Mouse (Mus musculus) bone marrow macrophage, adult 2 months (primary cell): Measurements from ENCODE around the gene Faf1. TPM values are rescaled to one million over a fixed set of nuclear protein-coding genes. Genes with fewer than 3 reads are reported as not detected.

Experiments
- H3K27ac ChIP-seq: 2 replicates; pipeline ENCODE4 v1.5.1; 2012; ENCODE audit warnings: low read depth, low read length; ENCODE audit not compliant: insufficient read depth
- H3K4me1 ChIP-seq: 2 replicates; pipeline ENCODE4 v1.6.1; 2012; ENCODE audit warnings: low read length; ENCODE audit not compliant: control insufficient read depth, insufficient read depth
- H3K4me3 ChIP-seq: 2 replicates; pipeline ENCODE4 v1.5.1; 2012; ENCODE audit warnings: mild to moderate bottlenecking, low read length, moderate library complexity; ENCODE audit not compliant: insufficient read depth
- CTCF ChIP-seq: IDR thresholded peaks from 2 replicates; pipeline ENCODE4 v1.5.1; 2012; ENCODE audit warnings: low read depth, mild to moderate bottlenecking, low read length, moderate library complexity
- POLR2A ChIP-seq: IDR thresholded peaks from 2 replicates; pipeline ENCODE4 v1.6.1; 2012; ENCODE audit warnings: mild to moderate bottlenecking, low read depth, low read length, borderline replicate concordance
- polyA plus RNA-seq: library from polyadenylated mRNA; stranded (reverse); fragments of >200 nt; gene quantifications from 2 replicates; pipeline ENCODE4 v1.2.4, GENCODE M21; 2012; ENCODE audit not compliant: missing spikeins, insufficient read depth, insufficient read length

Gene Faf1
- polyA plus RNA-seq, 1 experiment = 22.3 TPM

DNA sequence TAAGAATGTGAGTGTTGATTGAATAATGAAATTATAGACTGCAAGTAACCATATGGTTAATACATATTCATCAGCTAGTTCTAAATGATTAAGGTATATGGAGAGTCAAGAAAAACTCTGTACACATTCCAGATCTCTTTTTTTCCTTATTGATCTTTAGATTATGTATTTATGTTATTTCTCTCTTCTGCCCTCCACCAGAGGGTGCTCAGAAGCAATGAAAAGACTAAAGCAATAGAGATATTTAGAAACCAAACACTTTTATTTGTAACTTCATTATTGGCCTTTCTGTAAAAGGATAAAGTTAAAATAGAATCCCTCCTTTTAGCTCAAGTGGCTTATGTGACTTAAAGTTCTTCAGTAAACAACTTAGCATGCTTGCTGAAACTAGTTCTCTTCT, 143.1 kb downstream of the Faf1 start:
- Histone ChIP-seq H3K4me3 (no peak overlapping the region), H3K4me1 (no peaks in the 10 kb centered on the region), H3K27ac (no peak overlapping the region)
- TF ChIP-seq POLR2A = no peak
- TF ChIP-seq CTCF = no peak

DNA sequence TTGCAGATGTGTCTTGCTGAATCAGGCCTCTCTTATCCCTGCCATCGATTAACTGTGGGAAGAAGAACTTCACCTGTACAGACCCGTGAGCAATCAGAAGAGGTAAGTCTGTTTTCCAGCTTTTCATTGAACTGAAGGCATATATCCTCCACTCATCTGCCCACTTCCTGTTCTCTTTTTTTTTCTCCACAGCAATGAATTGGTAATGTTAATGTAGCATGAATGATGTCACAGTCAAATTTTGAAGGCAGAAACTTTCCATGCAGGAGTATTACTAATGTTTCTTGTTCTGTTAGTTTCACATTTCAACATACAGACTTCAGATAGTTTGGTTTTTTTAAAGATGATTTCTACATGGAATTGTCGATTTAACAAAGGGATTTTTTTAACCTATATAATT, 153.4 kb downstream of the Faf1 start:
- Histone ChIP-seq H3K4me3 (no peak overlapping the region), H3K4me1 (peaks cover 2% of the 10 kb centered on the region; the same call in 1 of the 2 replicates), H3K27ac (no peak overlapping the region)
- no peak for TF ChIP-seq CTCF
- TF ChIP-seq POLR2A = no peak

DNA sequence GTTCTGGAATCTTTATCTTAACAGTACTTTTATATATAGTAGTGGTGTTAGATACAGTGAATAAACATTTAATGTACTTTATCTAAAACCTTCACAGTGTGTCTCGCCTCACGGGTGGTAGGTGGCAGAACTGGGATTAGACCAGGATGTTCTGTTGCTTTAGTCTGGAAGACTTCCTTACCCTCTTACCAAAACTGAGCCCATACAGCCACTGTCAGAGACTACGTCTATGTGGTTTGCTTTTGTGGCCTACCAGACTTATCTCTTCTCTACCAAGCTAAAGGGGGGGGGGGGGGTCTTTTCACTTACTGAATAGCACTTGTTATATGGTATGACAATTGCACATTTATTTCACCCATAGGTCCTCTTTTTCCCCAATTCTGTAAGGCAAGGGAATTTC, 181.5 kb downstream of the Faf1 start:
- Histone ChIP-seq H3K4me3 (no peak overlapping the region), H3K27ac (no peak overlapping the region), H3K4me1 (peaks cover 4% of the 10 kb centered on the region)
- TF ChIP-seq POLR2A = no peak
- no peak for TF ChIP-seq CTCF

DNA sequence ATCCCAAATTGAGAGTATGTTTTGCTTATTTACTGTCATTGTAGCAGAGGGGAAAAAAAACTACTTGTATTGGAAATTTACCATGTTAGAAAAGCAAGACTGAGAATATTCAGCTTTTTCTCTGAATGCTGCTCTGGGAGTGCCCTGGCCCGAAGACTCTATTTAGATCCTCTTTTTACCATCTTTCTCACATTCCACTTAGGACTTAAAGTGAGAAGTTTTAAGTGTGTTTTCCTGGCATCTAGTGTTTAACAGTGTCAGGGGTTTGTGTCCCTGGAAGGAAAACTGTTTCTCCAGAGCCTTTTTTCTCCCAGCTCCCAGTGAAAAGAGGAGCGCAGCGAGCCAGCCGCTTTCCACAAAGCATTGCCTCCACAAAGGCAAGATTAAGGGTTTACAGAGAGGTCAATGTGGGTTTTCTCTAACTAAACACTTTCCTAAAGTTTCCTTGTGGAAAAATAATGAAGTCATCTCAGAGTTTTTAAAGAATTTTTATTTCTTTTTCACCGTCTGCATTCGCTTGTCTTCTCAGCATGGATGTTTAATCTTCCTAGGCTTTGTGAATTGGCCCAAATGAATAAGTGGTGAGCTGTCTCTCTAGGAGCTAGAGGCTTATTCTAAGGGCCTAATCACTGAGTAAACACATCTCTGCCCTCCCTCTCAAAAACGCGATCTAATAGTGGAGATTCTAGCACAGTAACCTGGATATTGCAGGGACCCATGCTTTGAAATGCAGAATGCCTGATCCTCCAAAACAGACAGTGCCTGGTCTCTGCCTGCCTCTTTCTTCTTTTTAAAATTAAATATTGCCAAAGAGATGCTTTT, 182.4 kb downstream of the Faf1 start:
- no peak overlapping the region for H3K4me3 ChIP-seq
- H3K4me1 ChIP-seq = peaks cover 4% of the 10 kb centered on the region
- H3K27ac ChIP-seq = no peak overlapping the region
- TF ChIP-seq CTCF (no peak), POLR2A (no peak)

DNA sequence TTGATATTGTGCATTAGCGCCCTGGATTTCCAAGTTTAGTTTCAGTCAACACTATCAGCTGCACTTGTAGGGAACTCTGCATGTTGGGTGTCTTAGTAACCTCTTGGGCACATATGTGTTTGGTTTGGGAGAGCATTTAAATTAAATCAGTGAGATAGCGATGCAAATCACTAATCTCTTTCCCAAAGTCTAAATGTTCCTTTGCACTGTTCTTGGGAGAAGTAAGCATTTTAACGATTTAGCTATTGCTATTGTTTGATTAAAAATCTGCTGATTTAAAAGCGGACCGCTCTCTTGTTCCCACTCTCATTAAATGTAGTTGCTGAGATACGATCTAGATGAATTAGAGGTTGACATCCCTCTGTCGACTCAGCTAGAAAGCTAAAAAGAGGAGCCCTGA, 183.0 kb downstream of the Faf1 start:
- no peak overlapping the region for H3K4me3 ChIP-seq
- TF ChIP-seq CTCF (no peak), POLR2A (no peak)
- H3K27ac ChIP-seq = no peak overlapping the region
- H3K4me1 ChIP-seq = peaks cover 3% of the 10 kb centered on the region

DNA sequence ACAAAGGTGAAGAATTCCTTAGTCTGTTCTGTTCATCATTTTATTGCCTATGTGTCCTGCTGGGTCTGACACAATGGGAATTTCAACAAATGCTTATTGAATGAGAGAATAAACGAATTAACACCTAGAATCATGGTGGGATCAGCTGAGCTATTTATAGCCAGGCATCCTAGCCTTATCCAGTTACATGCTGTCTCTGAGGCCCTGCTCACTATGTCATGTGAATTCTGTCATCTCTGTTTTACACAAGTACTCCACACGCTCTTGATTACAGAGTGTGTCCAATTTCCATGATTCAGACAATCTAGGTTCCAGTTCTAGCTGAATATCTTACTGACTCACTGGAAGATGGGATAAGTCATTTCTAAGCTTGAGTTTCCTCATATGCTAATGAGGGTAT, 183.9 kb downstream of the Faf1 start:
- no peak overlapping the region for H3K27ac ChIP-seq
- no peak for TF ChIP-seq CTCF
- no peak for TF ChIP-seq POLR2A
- no peaks in the 10 kb centered on the region for H3K4me1 ChIP-seq

DNA sequence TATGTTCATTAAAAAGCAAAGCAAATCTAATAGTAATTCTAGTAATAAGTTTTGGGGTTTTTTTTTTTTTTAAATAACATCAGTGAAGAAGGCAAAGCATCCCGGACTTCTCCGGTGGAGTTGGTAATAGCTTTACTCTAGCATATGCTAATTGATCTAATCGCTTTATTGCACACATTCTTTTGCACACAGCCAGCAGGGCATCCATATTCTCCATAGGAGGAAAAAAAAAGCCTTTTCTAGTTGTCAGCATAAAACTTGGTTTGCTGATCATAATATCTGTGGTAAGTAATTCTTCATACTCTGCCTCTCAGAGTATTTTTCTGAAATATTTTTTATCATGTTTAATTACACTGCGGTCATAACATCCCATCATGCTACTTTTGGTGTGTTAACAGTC, 185.9 kb downstream of the Faf1 start:
- TF ChIP-seq POLR2A (no peak), CTCF (no peak)
- Histone ChIP-seq H3K4me3 (no peak overlapping the region), H3K27ac (no peak overlapping the region), H3K4me1 (no peaks in the 10 kb centered on the region)

More for the DNA sequence above, 183.9 kb downstream of the Faf1 start:
- no peak overlapping the region for H3K4me3 ChIP-seq

DNA sequence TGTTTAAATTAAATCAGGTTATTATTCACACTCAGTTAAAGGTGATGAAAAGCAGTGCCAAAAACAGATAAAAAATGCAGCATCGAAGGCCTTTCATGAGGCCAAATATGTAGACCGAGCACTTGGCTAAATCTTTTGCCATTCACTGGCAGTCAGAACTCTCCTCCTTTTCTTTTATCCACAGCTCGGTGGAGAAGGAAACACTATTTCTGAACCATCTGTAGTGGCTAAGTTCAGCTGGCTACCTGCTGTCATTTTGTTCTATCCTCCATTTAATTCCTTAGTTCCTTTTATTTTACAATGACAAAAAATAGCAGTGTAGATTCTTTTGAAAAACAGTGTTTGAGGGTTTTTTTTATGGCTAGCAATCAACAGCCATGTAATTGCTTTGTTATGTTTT, 186.6 kb downstream of the Faf1 start:
- no peaks in the 10 kb centered on the region for H3K4me1 ChIP-seq
- H3K4me3 ChIP-seq = no peak overlapping the region
- no peak overlapping the region for H3K27ac ChIP-seq
- TF ChIP-seq POLR2A (no peak), CTCF (no peak)

DNA sequence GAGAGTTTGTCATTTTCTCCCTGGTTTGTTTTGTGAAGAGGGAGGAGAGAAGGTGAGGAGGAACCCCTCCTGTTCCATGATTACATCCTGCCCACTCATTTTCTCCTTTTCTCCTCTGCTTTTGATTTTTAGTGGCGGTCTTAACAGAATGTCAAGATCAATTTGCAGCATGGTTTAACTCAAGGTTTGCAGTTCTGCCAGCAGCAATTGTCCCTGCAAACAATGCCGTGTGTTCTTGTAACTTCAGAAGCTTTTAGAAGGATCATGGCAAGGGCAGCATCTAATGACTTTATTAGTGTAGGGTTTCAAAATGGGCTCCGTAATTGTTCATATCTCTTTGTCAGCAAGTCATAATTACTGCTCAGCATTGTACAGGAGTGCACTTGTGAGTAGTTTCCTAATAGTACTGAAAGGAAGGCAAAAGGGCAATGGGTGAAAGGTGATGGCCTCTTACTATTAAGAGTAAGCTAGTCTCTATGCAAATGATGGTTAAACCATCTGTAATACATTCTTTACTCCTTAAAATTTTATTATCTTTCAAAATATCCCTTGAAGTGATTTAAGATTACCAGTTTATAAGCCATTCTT, 192.6 kb downstream of the Faf1 start:
- Histone ChIP-seq H3K4me3 (no peak overlapping the region), H3K4me1 (no peaks in the 10 kb centered on the region), H3K27ac (no peak overlapping the region)
- TF ChIP-seq POLR2A (no peak), CTCF (no peak)

DNA sequence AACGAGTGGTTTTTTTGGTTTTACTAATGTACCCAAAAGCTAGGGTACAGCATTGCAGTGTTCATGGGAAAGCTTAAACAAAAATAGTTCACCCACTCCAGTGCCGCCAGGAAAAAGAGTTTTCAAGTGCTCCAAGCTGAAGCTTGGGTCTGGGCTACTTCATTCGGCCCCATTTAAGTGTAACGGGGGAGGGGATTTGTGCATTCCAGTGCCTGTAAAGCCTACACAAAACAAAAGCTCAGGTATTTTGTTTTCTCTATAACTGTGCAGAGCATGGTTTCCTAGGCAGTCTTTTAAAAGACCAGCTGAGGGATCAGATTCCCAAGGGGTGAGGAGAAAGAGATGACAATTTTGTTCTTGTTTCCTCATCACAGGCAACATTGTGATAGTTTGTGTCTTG, 207.9 kb downstream of the Faf1 start:
- no peak overlapping the region for H3K4me3 ChIP-seq
- peaks cover 3% of the 10 kb centered on the region for H3K4me1 ChIP-seq
- H3K27ac ChIP-seq = no peak overlapping the region
- TF ChIP-seq CTCF (no peak), POLR2A (no peak)
